ENCODE assay signal across 28 mouse cellular contexts in genomic region chr1:107582900-107583299, GRCm38 (mm10). TPM values are rescaled to one million over a fixed set of nuclear protein-coding genes. Genes with fewer than 3 reads are reported as not detected.
DNase-seq lines count a peak whose midpoint lies in the region; ATAC-seq and TF ChIP-seq lines count a peak whose summit lies in the region.
"Had no signal": no experiment of that assay in that cellular context is flagged by ENCODE, and none has a peak within 500 bp of the region (broad histone marks: within the 10 kb centered on the region; RNA-seq: fewer than 3 reads in every experiment).

No protein-coding gene starts in this region.

- no peak for TF ChIP-seq POLR2A in bone marrow macrophage, adult 2 months (IDR thresholded peaks at IDR 0.05; ENCODE audit: borderline replicate concordance, low read depth, low read length)

- no peak overlapping the region for H3K9ac ChIP-seq in hindbrain, embryonic 12.5 days
- H3K9ac ChIP-seq: forebrain, embryonic 15.5 days; intestine, embryonic 15.5 days; limb, embryonic 13.5 days; liver, embryonic 13.5 days; lung, embryonic 14.5 days; stomach, embryonic 15.5 days had no signal

- peak; percentile 36 for ATAC-seq in frontal cortex, adult (ENCODE audit: low TSS enrichment)
- peak; percentile 79 for ATAC-seq in megakaryocyte, adult 5-6 weeks (ENCODE audit: poor library complexity, severe bottlenecking)
- ATAC-seq in hindbrain, embryonic 12.5 days (ENCODE audit: low FRiP score), result no peak
- ATAC-seq: activated CD4-positive, CD25-positive, alpha-beta regulatory T cell, adult 4 months; forebrain, embryonic 15.5 days; hindbrain, embryonic 16.5 days; intestine, embryonic 15.5 days had no signal

- no peaks in the 10 kb centered on the region for H3K27me3 ChIP-seq in hindbrain, embryonic 12.5 days
- H3K27me3 ChIP-seq: forebrain, embryonic 15.5 days; intestine, embryonic 15.5 days; limb, embryonic 13.5 days; liver, embryonic 13.5 days; stomach, embryonic 15.5 days had no signal

- no peaks in the 10 kb centered on the region for H3K36me3 ChIP-seq in hindbrain, embryonic 12.5 days
- H3K36me3 ChIP-seq: embryonic facial prominence, embryonic 10.5 days; forebrain, embryonic 15.5 days; G1E; intestine, embryonic 15.5 days; limb, embryonic 13.5 days; liver, embryonic 13.5 days; midbrain, embryonic 10.5 days; stomach, embryonic 15.5 days had no signal

- no peak overlapping the region for H3K4me3 ChIP-seq in bone marrow macrophage, adult 2 months (ENCODE audit: insufficient read depth, low read length)
- no peak overlapping the region for H3K4me3 ChIP-seq in hindbrain, embryonic 12.5 days
- H3K4me3 ChIP-seq: embryonic facial prominence, embryonic 10.5 days; forebrain, embryonic 15.5 days; intestine, embryonic 15.5 days; limb, embryonic 13.5 days; liver, embryonic 13.5 days; midbrain, embryonic 10.5 days; stomach, embryonic 15.5 days had no signal

- H3K4me1 ChIP-seq in bone marrow macrophage, adult 2 months (ENCODE audit: control insufficient read depth, insufficient read depth, low read length), result peaks cover 29% of the 10 kb centered on the region
- H3K4me1 ChIP-seq in hindbrain, embryonic 12.5 days, result no peaks in the 10 kb centered on the region
- H3K4me1 ChIP-seq: embryonic facial prominence, embryonic 10.5 days; forebrain, embryonic 15.5 days; intestine, embryonic 15.5 days; limb, embryonic 13.5 days; liver, embryonic 13.5 days; midbrain, embryonic 10.5 days; stomach, embryonic 15.5 days had no signal

- no peak for DNase-seq in frontal cortex, postnatal 14 days (ENCODE audit: low spot score in 2 of 2)
- no peak for DNase-seq in spleen, postnatal 14 days (ENCODE audit: low spot score in 2 of 2)
- no peak for DNase-seq in cerebellum, postnatal 25 days
- DNase-seq: adrenal gland, adult 8-10 months; cerebellum, adult 8-10 months; gastrocnemius, postnatal 25 days; kidney, adult 9 months; kidney, postnatal 25 days; layer of hippocampus, postnatal 36 days; liver, embryonic 13.5 days; lung, embryonic 14.5 days; lung, postnatal 36 days; right cerebral cortex, postnatal 14 days; thymus, adult 18-20 months; thymus, postnatal 36 days had no signal

- no peaks in the 10 kb centered on the region for H3K9me3 ChIP-seq in hindbrain, embryonic 12.5 days (replicated peaks)
- H3K9me3 ChIP-seq: embryonic facial prominence, embryonic 10.5 days; forebrain, embryonic 15.5 days; intestine, embryonic 15.5 days; limb, embryonic 13.5 days; liver, embryonic 13.5 days; midbrain, embryonic 10.5 days; stomach, embryonic 15.5 days had no signal

- H3K27ac ChIP-seq in bone marrow macrophage, adult 2 months (ENCODE audit: insufficient read depth, low read depth, low read length), result peak overlapping the region; percentile 85
- no peak overlapping the region for H3K27ac ChIP-seq in hindbrain, embryonic 12.5 days
- H3K27ac ChIP-seq: embryonic facial prominence, embryonic 10.5 days; forebrain, embryonic 15.5 days; intestine, embryonic 15.5 days; limb, embryonic 13.5 days; liver, embryonic 13.5 days; midbrain, embryonic 10.5 days; stomach, embryonic 15.5 days had no signal

- H3K4me2 ChIP-seq in hindbrain, embryonic 12.5 days (replicated peaks), result no peak overlapping the region
- H3K4me2 ChIP-seq: forebrain, embryonic 15.5 days; intestine, embryonic 15.5 days; limb, embryonic 13.5 days; liver, embryonic 13.5 days; lung, embryonic 14.5 days; stomach, embryonic 15.5 days had no signal

- TF ChIP-seq CTCF in bone marrow macrophage, adult 2 months (IDR thresholded peaks at IDR 0.05; ENCODE audit: low read depth, low read length), result no peak

RNA-seq across cellular contexts. Expression of gene Serpinb8, which starts 6.9 kb away (rescaled TPM):
- 57.4 and 61.9 TPM in 2 replicates for polyA plus RNA-seq in bone marrow macrophage, adult 2 months (2012; ENCODE audit: insufficient read depth, insufficient read length, missing spikeins)
- 1.5 and 2.1 TPM in 2 replicates for total RNA-seq in megakaryocyte, adult 5-6 weeks (2015)
- 0.49 and 1.4 TPM in 2 replicates for total RNA-seq in megakaryocyte, adult 5-6 weeks (2017)
- polyA plus RNA-seq in hindbrain, embryonic 12.5 days (2016; fragmentation: Nextera tagmentation; extraction: Ambion mirVana), result 1.3 and 1.7 TPM in 2 replicates
- polyA plus RNA-seq: activated CD4-positive, CD25-positive, alpha-beta regulatory T cell, adult 4 months had no signal

Comparison
In these comparisons a context has a peak if more than half of its experiments do, and no peak if none do; other contexts are left out.
1. RNA of gene Serpinb8, which starts 6.9 kb away (polyA plus RNA-seq): 57.4 to 61.9 TPM in bone marrow macrophage, adult 2 months; 1.3 to 1.7 TPM in hindbrain, embryonic 12.5 days; every median in the first group is over 10 times any median in the second.